Mouse (Mus musculus) cortical plate, adult 2 months (tissue): ENCODE measurements at regions not wholly inside any gene's neighbourhood (a gene's known extent, or its start where the extent isn't known, plus 50 kb on each side); places are given as distances from the start of the nearest gene placed in this dataset.

ENCODE experiments used
- CTCF ChIP-seq: fragments of 200-500 bp; IDR thresholded peaks from 2 replicates; pipeline ENCODE4 v1.5.1; 2011; ENCODE audit warnings: mild to moderate bottlenecking, control low read depth, low read length; ENCODE audit not compliant: insufficient read depth; ENCODE audit errors: extremely low read depth
- POLR2A ChIP-seq: fragments of 200-500 bp; IDR thresholded peaks from 2 replicates; pipeline ENCODE4 v1.6.1; 2011; ENCODE audit warnings: mild to moderate bottlenecking, low read length, control low read depth; ENCODE audit not compliant: insufficient read depth; ENCODE audit errors: extremely low read depth

GRCm38 (mm10) chr10:17075576-17075975, 647.4 kb upstream of the Cited2 start:
- TF ChIP-seq CTCF (no peak), POLR2A (no peak)
